ENCODE assay signal across 11 mouse cellular contexts in genomic region chr2:178257117-178257825, GRCm38 (mm10).
DNase-seq lines count a peak whose midpoint lies in the region; ATAC-seq and TF ChIP-seq lines count a peak whose summit lies in the region.
"Had no signal": no experiment of that assay in that cellular context is flagged by ENCODE, and none has a peak within 500 bp of the region (broad histone marks: within the 10 kb centered on the region; RNA-seq: fewer than 3 reads in every experiment).

No protein-coding gene starts in this region.

- no peak overlapping the region for H3K4me2 ChIP-seq in heart, embryonic 13.5 days
- H3K4me2 ChIP-seq in hindbrain, postnatal 0 days (ENCODE audit: low read depth, low read length) = no peak overlapping the region
- no peak overlapping the region for H3K4me2 ChIP-seq in neural tube, embryonic 11.5 days (ENCODE audit: low read depth)
- H3K4me2 ChIP-seq: heart, embryonic 11.5 days had no signal

- H3K9me3 ChIP-seq in heart, embryonic 13.5 days = no peaks in the 10 kb centered on the region
- H3K9me3 ChIP-seq in embryonic facial prominence, embryonic 10.5 days = no peaks in the 10 kb centered on the region
- H3K9me3 ChIP-seq in hindbrain, postnatal 0 days (ENCODE audit: low read length) = no peaks in the 10 kb centered on the region
- no peaks in the 10 kb centered on the region for H3K9me3 ChIP-seq in neural tube, embryonic 11.5 days (ENCODE audit: control insufficient read depth, low read length)

- intact Hi-C loops in heart, postnatal 36 days (cut with DNase I) = no loop called here

- H3K9ac ChIP-seq in heart, embryonic 13.5 days = 0 out of 2 replicates have a peak overlapping the region, but pooled peaks have one; percentile 33
- H3K9ac ChIP-seq in hindbrain, postnatal 0 days (replicated peaks; ENCODE audit: low read length) = no peak overlapping the region
- H3K9ac ChIP-seq in neural tube, embryonic 11.5 days (ENCODE audit: low read length) = no peak overlapping the region
- H3K9ac ChIP-seq: liver, embryonic 14.5 days had no signal

- no peak overlapping the region for H3K4me3 ChIP-seq in heart, embryonic 13.5 days
- 0 out of 2 replicates have a peak overlapping the region, but pooled peaks have one; percentile 5 for H3K4me3 ChIP-seq in embryonic facial prominence, embryonic 10.5 days
- H3K4me3 ChIP-seq in hindbrain, postnatal 0 days (ENCODE audit: low read length) = no peak overlapping the region
- no peak overlapping the region for H3K4me3 ChIP-seq in neural tube, embryonic 11.5 days (ENCODE audit: low read depth, low read length)

- no peak overlapping the region for H3K27ac ChIP-seq in heart, embryonic 13.5 days (replicated peaks)
- peak overlapping the region; percentile 81 for H3K27ac ChIP-seq in embryonic facial prominence, embryonic 10.5 days (replicated peaks)
- no peak overlapping the region for H3K27ac ChIP-seq in hindbrain, postnatal 0 days
- H3K27ac ChIP-seq in neural tube, embryonic 11.5 days (ENCODE audit: low read depth, low read length) = no peak overlapping the region
- H3K27ac ChIP-seq: liver, embryonic 14.5 days had no signal

- peaks cover 4% of the 10 kb centered on the region; the same call in 1 of the 2 replicates for H3K27me3 ChIP-seq in heart, embryonic 13.5 days (replicated peaks)
- H3K27me3 ChIP-seq in embryonic facial prominence, embryonic 10.5 days (replicated peaks; ENCODE audit: low read depth, poor library complexity, severe bottlenecking) = peaks cover 62% of the 10 kb centered on the region
- no peaks in the 10 kb centered on the region for H3K27me3 ChIP-seq in hindbrain, postnatal 0 days (ENCODE audit: insufficient read depth, low read length)
- no peaks in the 10 kb centered on the region for H3K27me3 ChIP-seq in neural tube, embryonic 11.5 days (ENCODE audit: control insufficient read depth, insufficient read depth, low read length)

- DNase-seq in heart, postnatal 36 days = no peak
- peak; percentile 87 for DNase-seq in embryonic facial prominence, embryonic 10.5 days (ENCODE audit: low spot score)
- DNase-seq in hindbrain, postnatal 0 days (ENCODE audit: low spot score) = peak; percentile 53
- DNase-seq in neural tube, embryonic 11.5 days (ENCODE audit: low spot score) = peak; percentile 62
- DNase-seq in frontal cortex, adult 2 months (ENCODE audit: extremely low spot score in 1 of 2, low spot score in 1 of 2) = no peak
- DNase-seq in cerebellum, adult 11 months = no peak
- no peak for DNase-seq in ovary, postnatal 14 days (ENCODE audit: low spot score)
- DNase-seq: right cerebral cortex, postnatal 4 days had no signal

- H3K36me3 ChIP-seq in heart, embryonic 13.5 days = no peaks in the 10 kb centered on the region
- no peaks in the 10 kb centered on the region for H3K36me3 ChIP-seq in embryonic facial prominence, embryonic 10.5 days (replicated peaks)
- 0 out of 2 replicates have a peak, but pooled peaks cover 10% of the 10 kb centered on the region for H3K36me3 ChIP-seq in hindbrain, postnatal 0 days (ENCODE audit: insufficient read depth, low read length)
- no peaks in the 10 kb centered on the region for H3K36me3 ChIP-seq in neural tube, embryonic 11.5 days (ENCODE audit: control insufficient read depth, insufficient read depth, low read length)

- WGBS in heart, embryonic 13.5 days = 2% methylated on average over 3 of the region's 3 CpGs
- 0% methylated on average over 3 of the region's 3 CpGs for WGBS in embryonic facial prominence, embryonic 10.5 days
- 4% methylated on average over 3 of the region's 3 CpGs for WGBS in hindbrain, postnatal 0 days
- 4% methylated on average over 3 of the region's 3 CpGs for WGBS in neural tube, embryonic 11.5 days

- no peak for TF ChIP-seq CTCF in hindbrain, postnatal 0 days (IDR thresholded peaks at IDR 0.05; ENCODE audit: low read depth)

- no peak for ATAC-seq in heart, embryonic 13.5 days (ENCODE audit: extremely low read depth, insufficient number of reproducible peaks, low FRiP score, low TSS enrichment)
- ATAC-seq in hindbrain, postnatal 0 days = peak; percentile 51
- peak; percentile 74 for ATAC-seq in neural tube, embryonic 11.5 days (ENCODE audit: insufficient read depth, low FRiP score, low TSS enrichment)

- peaks cover 9% of the 10 kb centered on the region for H3K4me1 ChIP-seq in heart, embryonic 13.5 days
- H3K4me1 ChIP-seq in embryonic facial prominence, embryonic 10.5 days = peaks cover 41% of the 10 kb centered on the region
- H3K4me1 ChIP-seq in hindbrain, postnatal 0 days (ENCODE audit: insufficient read depth, low read length) = peaks cover 3% of the 10 kb centered on the region; the same call in 1 of the 2 replicates
- peaks cover 8% of the 10 kb centered on the region for H3K4me1 ChIP-seq in neural tube, embryonic 11.5 days (ENCODE audit: control insufficient read depth, insufficient read depth, low read length)

Comparison
In these comparisons a context has a peak if more than half of its experiments do, and no peak if none do; other contexts are left out.
1. DNase-seq: peak in embryonic facial prominence, embryonic 10.5 days (single experiment), hindbrain, postnatal 0 days (single experiment) and neural tube, embryonic 11.5 days (single experiment); none in heart, postnatal 36 days (0 of 2), frontal cortex, adult 2 months (0 of 2), cerebellum, adult 11 months (single experiment) and ovary, postnatal 14 days (single experiment).